Mouse (Mus musculus) midbrain, postnatal 0 days (tissue): Measurements from ENCODE around the gene Ttc7. TPM values are rescaled to one million over a fixed set of nuclear protein-coding genes. Genes with fewer than 3 reads are reported as not detected.
"Not testable (repeated sequence)": the region's sequence is repeated elsewhere in the genome, so short reads cannot be mapped to it uniquely, and the experiment has no call there.

Experiments used
- ATAC-seq: fragments of 200-750 bp; cut with Nextera tagmentation; 2 replicates; pipeline ENCODE4 v1.8.0; 2017; ENCODE audit warnings: moderate number of reproducible peaks, mild to moderate bottlenecking, moderate TSS enrichment, moderate library complexity; ENCODE audit not compliant: low FRiP score
- DNase-seq: peaks from one replicate; pipeline ENCODE4 v3.0.0-alpha.2; 2015; ENCODE audit warnings: low spot score
- H3K27ac ChIP-seq: fragments of 300-500 bp; sonication (generic); 2 replicates; pipeline ENCODE4 v1.5.1; 2014; ENCODE audit warnings: low read depth, mild to moderate bottlenecking, low read length, mixed read lengths
- H3K27me3 ChIP-seq: fragments of 300-500 bp; sonication (generic); 2 replicates; pipeline ENCODE4 v1.6.1; 2014; ENCODE audit warnings: low read length, control low read depth, mixed read lengths; ENCODE audit not compliant: insufficient read depth
- H3K36me3 ChIP-seq: fragments of 300-500 bp; sonication (generic); 2 replicates; pipeline ENCODE4 v1.6.1; 2014; ENCODE audit warnings: low read length, control low read depth, mixed read lengths; ENCODE audit not compliant: insufficient read depth
- H3K4me1 ChIP-seq: fragments of 300-500 bp; sonication (generic); 2 replicates; pipeline ENCODE4 v1.6.1; 2014; ENCODE audit warnings: mild to moderate bottlenecking, control low read depth, antibody characterized with exemption, low read length, mixed read lengths; ENCODE audit not compliant: insufficient read depth
- H3K4me2 ChIP-seq: fragments of 300-500 bp; sonication (generic); 2 replicates; pipeline ENCODE4 v1.6.1; 2014; ENCODE audit warnings: low read depth, mild to moderate bottlenecking, low read length, mixed read lengths; ENCODE audit not compliant: poor library complexity, severe bottlenecking
- H3K4me3 ChIP-seq: fragments of 300-500 bp; sonication (generic); 2 replicates; pipeline ENCODE4 v1.5.1; 2014; ENCODE audit warnings: low read depth, mild to moderate bottlenecking, low read length, moderate library complexity
- H3K9ac ChIP-seq: fragments of 300-500 bp; sonication (generic); replicated peaks from 2 replicates; pipeline ENCODE4 v1.6.1; 2014; ENCODE audit warnings: mild to moderate bottlenecking, low read length, moderate library complexity, mixed read lengths; ENCODE audit not compliant: poor library complexity, severe bottlenecking
- H3K9me3 ChIP-seq: fragments of 300-500 bp; sonication (generic); 2 replicates; pipeline ENCODE4 v1.6.1; 2016; ENCODE audit warnings: low read length, control low read depth
- CTCF ChIP-seq: IDR thresholded peaks from 2 replicates; pipeline ENCODE4 v1.5.1; 2016; ENCODE audit warnings: antibody characterized with exemption, mild to moderate bottlenecking
- WGBS: fragments of 180-500 bp; shearing (Covaris S2); extraction: QIAGEN DNeasy Blood & Tissue Kit; methylation state at CpG from one replicate; pipeline ENCODE4 v1.1.7; 2014; 5-methylcytosine and 5-hydroxymethylcytosine counted together
- polyA plus RNA-seq: library from polyadenylated mRNA; unstranded; fragments of >200 nt; fragmentation: Nextera tagmentation; extraction: Ambion mirVana; gene quantifications from 2 replicates; pipeline ENCODE4 v1.2.1, GENCODE M21; 2015
- total RNA-seq: library from RNA; depleted of rRNA; stranded (reverse); fragments of >200 nt; gene quantifications from 2 replicates; pipeline ENCODE4 v1.2.3, GENCODE M21; 2014

Ttc7 gene
- total and polyA plus RNA-seq, 2 experiments from 2014 or later: 5.3 to 11.1 TPM

DNA sequence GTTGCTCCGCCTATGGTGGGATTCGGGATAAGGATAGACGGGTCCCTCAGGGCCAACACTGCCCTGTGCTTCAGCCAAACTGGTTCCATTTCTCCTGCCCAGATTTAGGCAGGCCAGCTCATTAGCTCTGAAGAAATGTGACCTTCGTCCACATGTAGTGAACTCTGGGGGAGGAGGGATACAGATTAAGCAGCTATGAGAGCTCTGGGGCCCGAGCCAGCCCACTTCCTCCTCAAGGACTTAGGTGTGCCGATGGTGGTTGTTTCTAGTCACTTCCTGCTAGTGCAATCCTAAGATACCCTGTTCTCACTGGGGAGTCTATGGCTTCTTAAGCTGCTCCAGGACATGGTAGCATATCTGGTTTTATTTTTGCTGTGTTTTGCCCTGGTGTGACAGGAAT, 16.3 kb downstream of the Ttc7 start:
- no peaks in the 10 kb centered on the region for H3K36me3 ChIP-seq
- no peak overlapping the region for H3K4me3 ChIP-seq
- no peaks in the 10 kb centered on the region for H3K9me3 ChIP-seq
- H3K4me1 ChIP-seq: no peaks in the 10 kb centered on the region
- 79% methylated on average over 6 of the region's 6 CpGs for WGBS
- no peak overlapping the region for H3K9ac ChIP-seq
- no peak for ATAC-seq
- no peaks in the 10 kb centered on the region for H3K27me3 ChIP-seq
- no peak for DNase-seq
- TF ChIP-seq CTCF: no peak
- no peak overlapping the region for H3K4me2 ChIP-seq
- H3K27ac ChIP-seq: no peak overlapping the region

DNA sequence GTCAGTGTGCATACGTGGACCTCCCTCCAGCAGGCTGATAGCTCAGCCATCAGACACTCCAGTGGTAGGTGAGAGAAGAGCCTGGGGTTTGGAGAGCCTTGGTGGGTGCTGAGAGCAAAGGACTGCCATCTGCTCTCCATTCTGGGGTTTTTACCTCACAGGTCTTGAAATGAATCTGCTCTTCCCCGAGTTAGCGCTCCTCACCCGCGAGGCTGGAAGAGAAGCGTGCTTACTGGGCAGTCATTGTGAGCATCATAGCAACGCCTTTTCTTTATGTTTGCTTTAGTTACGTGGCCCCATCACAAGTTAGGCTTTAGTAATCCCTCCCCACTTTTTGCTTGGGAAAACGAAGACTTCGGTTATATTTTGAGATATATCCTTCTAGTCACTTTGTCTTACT, 17.7 kb downstream of the Ttc7 start:
- no peak overlapping the region for H3K27ac ChIP-seq
- TF ChIP-seq CTCF: no peak
- 81% methylated on average over 10 of the region's 10 CpGs for whole genome bisulfite sequencing
- H3K4me3 ChIP-seq: no peak overlapping the region
- H3K36me3 ChIP-seq: no peaks in the 10 kb centered on the region
- ATAC-seq: no peak
- H3K27me3 ChIP-seq: no peaks in the 10 kb centered on the region
- DNase-seq: no peak
- H3K9ac ChIP-seq: no peak overlapping the region
- no peaks in the 10 kb centered on the region for H3K4me1 ChIP-seq
- H3K4me2 ChIP-seq: no peak overlapping the region
- no peaks in the 10 kb centered on the region for H3K9me3 ChIP-seq

DNA sequence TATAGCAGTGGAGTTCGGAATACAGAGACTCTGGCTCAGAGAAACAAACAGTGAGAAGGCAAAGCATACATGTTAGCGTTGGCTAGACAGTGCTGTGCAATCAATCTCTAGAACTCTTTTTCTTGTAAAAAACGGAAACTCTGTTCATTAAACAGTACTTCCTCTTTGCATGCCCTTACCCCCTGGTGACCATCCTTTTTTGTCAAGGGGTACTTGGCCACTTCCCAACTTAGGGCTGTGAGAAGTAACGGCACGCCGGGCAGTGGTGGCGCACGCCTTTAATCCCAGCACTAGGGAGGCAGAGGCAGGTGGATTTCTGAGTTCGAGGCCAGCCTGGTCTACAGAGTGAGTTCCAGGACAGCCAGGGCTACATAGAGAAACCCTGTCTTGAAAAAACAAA, 18.9 kb downstream of the Ttc7 start:
- ATAC-seq, H3K9me3 ChIP-seq, H3K4me3 ChIP-seq, DNase-seq, H3K27me3 ChIP-seq, H3K4me2 ChIP-seq, H3K9ac ChIP-seq, H3K36me3 ChIP-seq, H3K4me1 ChIP-seq, H3K27ac ChIP-seq: not testable (repeated sequence)
- WGBS: 90% methylated on average over 9 of the region's 9 CpGs

DNA sequence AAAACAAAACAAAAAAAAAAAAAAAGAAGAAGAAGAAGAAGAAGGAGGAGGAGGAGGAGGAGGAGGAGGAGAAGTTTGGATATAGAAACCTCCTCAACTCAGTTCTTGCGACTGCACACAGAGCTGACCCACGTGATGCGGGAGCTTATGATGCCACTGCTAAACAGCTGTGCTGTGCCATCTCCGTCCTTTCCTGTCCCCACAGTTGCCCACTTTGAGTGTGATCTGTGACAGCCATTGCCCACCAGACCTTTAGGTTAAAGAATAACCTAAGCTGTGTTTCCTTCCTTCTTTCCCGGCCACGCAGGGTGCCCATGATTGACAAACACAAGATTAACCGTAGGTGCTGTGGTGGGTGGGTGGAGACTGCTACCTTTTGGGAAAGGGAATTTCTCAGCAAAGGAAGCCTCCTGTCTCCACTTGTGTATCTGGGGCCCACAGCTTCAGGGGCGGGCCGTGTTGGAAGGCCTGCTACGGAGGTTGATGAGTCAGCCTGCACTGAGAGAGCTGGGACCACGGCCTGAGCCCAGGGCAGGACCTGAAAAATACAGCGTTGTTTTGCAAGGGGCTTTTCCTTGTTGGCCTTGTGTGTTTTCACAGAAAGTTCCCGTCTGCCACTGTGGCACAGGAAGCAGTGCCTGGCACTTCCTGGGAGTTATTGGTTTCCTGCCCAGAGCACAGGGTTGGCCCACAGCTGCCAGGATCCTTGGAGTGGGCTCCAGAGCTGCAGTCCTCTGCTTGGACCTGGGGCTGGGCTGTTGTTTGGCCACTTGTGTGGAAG, 19.5 kb downstream of the Ttc7 start:
- no peak for DNase-seq
- Histone ChIP-seq H3K27me3 (no peaks in the 10 kb centered on the region), H3K4me3 (no peak overlapping the region), H3K4me2 (no peak overlapping the region), H3K9me3 (no peaks in the 10 kb centered on the region), H3K27ac (no peak overlapping the region), H3K4me1 (no peaks in the 10 kb centered on the region), H3K9ac (no peak overlapping the region), H3K36me3 (no peaks in the 10 kb centered on the region; the same call in 1 of the 2 replicates)
- no peak for ATAC-seq
- WGBS: 89% methylated on average over 13 of the region's 13 CpGs
- no peak for TF ChIP-seq CTCF

DNA sequence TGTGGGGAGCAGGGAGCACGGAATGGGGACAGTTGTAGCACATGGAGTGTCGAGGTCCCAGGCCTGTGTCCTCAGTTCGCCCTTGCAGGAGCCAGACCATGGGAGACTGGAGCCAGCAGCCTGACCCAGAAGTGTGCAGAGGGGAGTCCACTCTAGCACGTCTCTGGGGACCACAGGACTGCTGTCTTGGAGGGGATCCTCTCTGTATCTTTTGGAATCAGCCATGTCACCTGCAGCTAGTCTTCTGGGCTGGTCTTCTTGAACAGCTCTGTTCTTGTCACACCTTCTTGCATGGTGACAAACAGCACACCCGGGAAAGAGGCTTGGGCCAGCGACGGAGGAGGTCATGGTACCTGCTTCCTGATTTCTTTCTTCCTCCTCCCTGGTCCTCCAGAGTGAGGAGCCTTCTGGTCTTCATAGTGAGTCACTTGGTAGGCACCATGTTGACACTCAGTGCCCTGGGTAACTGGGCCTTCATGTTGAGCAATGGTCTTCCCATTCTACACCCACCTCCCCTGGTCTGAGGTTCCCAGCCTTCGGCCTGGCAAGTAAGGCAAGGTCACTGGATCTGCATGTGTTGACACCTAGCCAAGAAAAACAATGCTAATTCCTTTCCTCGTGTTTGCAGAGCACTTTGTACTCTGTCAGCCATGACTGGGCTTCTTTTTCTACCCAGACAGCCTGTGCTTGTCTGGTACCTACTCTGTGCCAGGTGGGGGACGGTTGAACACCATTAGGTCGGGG, 21.6 kb downstream of the Ttc7 start:
- H3K36me3 ChIP-seq: peaks cover 3% of the 10 kb centered on the region
- no peaks in the 10 kb centered on the region for H3K4me1 ChIP-seq
- TF ChIP-seq CTCF: no peak
- ATAC-seq (no peak), DNase-seq (no peak)
- no peaks in the 10 kb centered on the region for H3K27me3 ChIP-seq
- H3K9me3 ChIP-seq: no peaks in the 10 kb centered on the region
- H3K27ac ChIP-seq: no peak overlapping the region
- 83% methylated on average over 11 of the region's 11 CpGs for WGBS
- H3K4me3 ChIP-seq: no peak overlapping the region
- H3K4me2 ChIP-seq: no peak overlapping the region
- no peak overlapping the region for H3K9ac ChIP-seq

- DNase-seq (no peak), ATAC-seq (no peak)
- 89% methylated on average over 8 of the region's 8 CpGs for WGBS
- H3K36me3 ChIP-seq: peaks cover 5% of the 10 kb centered on the region
- no peak overlapping the region for H3K4me2 ChIP-seq
- no peak for TF ChIP-seq CTCF
- H3K4me3 ChIP-seq: no peak overlapping the region
- H3K9ac ChIP-seq: no peak overlapping the region
- H3K27ac ChIP-seq: no peak overlapping the region
- no peaks in the 10 kb centered on the region for H3K27me3 ChIP-seq
- H3K9me3 ChIP-seq: no peaks in the 10 kb centered on the region
- H3K4me1 ChIP-seq: no peaks in the 10 kb centered on the region
Measured at GRCm38 (mm10) chr17:87305065-87305464, 22.4 kb downstream of the Ttc7 start.
